Mouse (Mus musculus): Measurements from ENCODE around the gene Tnks2. TPM values are rescaled to one million over a fixed set of nuclear protein-coding genes. Genes with fewer than 3 reads are reported as not detected.

The Tnks2 gene
- 13.5 TPM for polyA plus RNA-seq (2017; shearing (Covaris generic))

GRCm38 (mm10) chr19:36833788-36834531 is at the start of gene Tnks2:
Gene Tnks2, plus strand, starts transcription at chr19:36834232.

GRCm38 (mm10) chr19:36919466-36919865 is 85.4 kb downstream of the Tnks2 start, which contains the start of gene Fgfbp3:
Gene Fgfbp3, minus strand, starts transcription at chr19:36919615.

GRCm38 (mm10) chr19:36925671-36926552 is 91.9 kb downstream of the Tnks2 start, which contains the start of gene Btaf1:
Gene Btaf1, plus strand, starts transcription at chr19:36926079.

Other genes with a start within 250 kb of the Tnks2 start
- gene Ppp1r3c, start 97.6 kb upstream of the Tnks2 start, polyA plus RNA-seq (2017; shearing (Covaris generic)): not detected
- not detected for gene Fgfbp3, start 85.4 kb downstream of the Tnks2 start, polyA plus RNA-seq (2017; shearing (Covaris generic))
- gene Btaf1, start 91.8 kb downstream of the Tnks2 start, polyA plus RNA-seq (2017; shearing (Covaris generic)): 5.8 TPM

All from CD4-positive, CD25-positive, alpha-beta regulatory T cell, adult 9 weeks (primary cell).